Mouse (Mus musculus) ZHBTc4 (cell line): ENCODE data around the gene Klhdc2.

Source experiments
- DNase-seq: peaks from one replicate; pipeline ENCODE4 v3.0.0-alpha.2; 2011; ENCODE audit warnings: low read depth, low spot score

Klhdc2 gene

GRCm38 (mm10) chr12:69296511-69297410 is at the start of gene Klhdc2:
TSS of gene Klhdc2 (plus strand) at chr12:69296681.
- DNase-seq: peak; percentile 89

DNA sequence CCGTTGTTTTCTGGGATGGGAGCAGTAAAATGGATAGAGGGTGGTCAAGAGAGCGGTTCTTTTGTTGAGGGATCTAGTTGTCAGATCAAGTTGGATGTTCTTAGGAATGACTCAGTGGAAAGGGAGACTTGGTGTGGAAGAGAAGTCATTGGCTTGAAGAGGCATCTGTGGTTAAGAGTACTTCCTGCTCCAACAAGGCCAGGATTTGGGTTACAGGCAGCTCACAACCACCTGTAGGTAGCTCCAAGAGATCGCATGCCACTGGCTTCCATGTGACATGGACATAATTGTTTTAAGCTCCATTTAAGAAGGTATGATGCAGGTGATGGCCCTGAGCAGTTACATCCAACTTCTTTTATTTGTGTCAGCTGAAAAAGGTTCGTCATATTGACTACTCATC is 46.7 kb upstream of the Klhdc2 start:
- DNase-seq: no peak

DNA sequence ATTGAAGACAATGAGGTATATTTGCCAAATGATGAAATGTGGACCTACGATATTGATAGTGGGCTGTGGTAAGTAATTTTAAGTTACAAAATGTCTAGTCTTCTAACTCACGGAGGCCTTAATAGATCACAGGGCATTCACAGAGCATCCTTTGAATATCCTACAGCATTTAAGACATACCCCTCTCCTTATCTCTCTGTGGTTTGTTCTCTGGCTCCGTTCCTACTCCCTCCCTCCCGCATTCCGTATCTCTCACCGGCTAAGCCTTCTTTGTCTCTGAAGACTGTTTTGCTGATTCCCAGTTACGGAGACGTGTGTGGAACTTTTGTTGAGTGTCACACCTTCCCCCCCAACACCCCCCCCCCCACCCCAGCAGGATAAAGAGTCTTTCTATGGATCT is 45.7 kb upstream of the Klhdc2 start:
- no peak for DNase-seq

- DNase-seq: no peak
Observed at GRCm38 (mm10) chr12:69253806-69254205, 42.7 kb upstream of the Klhdc2 start.

GRCm38 (mm10) chr12:69257836-69258235 is 38.6 kb upstream of the Klhdc2 start:
- peak; percentile 25 for DNase-seq

GRCm38 (mm10) chr12:69262251-69262650 is 34.2 kb upstream of the Klhdc2 start:
- DNase-seq: no peak

DNA sequence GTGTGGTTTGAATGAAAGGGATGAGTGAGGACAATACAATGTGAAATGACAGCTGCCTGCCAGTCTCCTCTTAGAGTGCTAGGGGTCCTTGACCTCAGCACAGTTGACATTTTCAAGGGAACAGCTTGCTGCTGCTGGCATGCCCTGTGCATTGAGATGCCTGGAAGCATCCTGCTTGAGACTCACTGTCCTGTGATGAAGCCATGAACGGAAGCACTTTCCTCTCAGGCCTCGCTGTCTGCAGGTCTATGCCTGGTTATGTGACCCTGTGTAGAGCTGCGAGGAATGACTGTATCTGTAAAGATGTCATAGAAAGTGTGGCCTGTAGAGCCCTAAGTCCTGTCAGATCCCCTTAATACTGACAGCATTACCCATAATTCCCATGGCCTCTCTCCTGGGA is 31.4 kb upstream of the Klhdc2 start:
- no peak for DNase-seq

GRCm38 (mm10) chr12:69267956-69268632 is 28.4 kb upstream of the Klhdc2 start:
- no peak for DNase-seq

- DNase-seq: no peak
Observed at GRCm38 (mm10) chr12:69268956-69269355, 27.5 kb upstream of the Klhdc2 start.

- no peak for DNase-seq
Observed at GRCm38 (mm10) chr12:69279931-69280469, 16.5 kb upstream of the Klhdc2 start.

GRCm38 (mm10) chr12:69280915-69281314 is 15.6 kb upstream of the Klhdc2 start:
- DNase-seq: peak; percentile 16

DNA sequence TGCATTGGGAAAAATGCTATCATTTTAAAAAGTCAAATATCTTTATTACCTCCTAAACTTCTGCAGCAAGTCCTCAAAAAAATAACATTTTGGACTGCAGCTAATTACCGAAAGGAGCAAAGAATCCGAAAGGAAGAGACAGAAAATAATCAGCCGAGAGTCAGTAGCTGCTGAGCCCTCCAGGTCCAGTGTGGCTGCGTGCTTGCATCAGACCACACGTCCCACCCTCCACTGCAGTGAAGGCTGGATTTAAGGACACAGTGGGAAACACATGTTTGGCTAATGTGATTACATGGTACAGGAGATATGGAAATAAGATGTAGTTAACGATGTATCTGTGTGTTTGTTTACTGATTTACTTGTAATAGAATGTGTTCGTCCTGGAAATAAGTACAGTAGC is 13.3 kb upstream of the Klhdc2 start:
- DNase-seq: no peak

DNA sequence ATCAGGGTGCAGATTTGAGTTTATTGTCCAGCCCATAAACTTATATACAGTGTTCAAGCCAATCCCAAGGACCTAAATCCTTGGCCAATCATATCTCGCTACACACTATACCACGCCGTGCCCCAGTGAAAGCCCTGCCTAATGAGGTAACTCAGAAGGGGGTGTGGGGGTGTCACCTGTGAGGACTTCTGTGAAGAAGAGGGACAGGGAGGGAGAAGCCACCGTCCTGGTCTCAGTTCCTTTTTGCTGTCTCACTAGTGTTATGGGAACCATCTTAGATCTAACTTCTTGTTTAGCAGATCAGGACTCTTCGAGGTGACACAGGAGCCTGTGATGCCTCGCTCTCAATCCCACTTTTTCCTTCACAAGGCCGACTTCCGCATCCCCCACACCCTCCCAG is 8.9 kb upstream of the Klhdc2 start:
- no peak for DNase-seq

- DNase-seq: no peak
Observed at GRCm38 (mm10) chr12:69288699-69289098, 7.8 kb upstream of the Klhdc2 start.

DNA sequence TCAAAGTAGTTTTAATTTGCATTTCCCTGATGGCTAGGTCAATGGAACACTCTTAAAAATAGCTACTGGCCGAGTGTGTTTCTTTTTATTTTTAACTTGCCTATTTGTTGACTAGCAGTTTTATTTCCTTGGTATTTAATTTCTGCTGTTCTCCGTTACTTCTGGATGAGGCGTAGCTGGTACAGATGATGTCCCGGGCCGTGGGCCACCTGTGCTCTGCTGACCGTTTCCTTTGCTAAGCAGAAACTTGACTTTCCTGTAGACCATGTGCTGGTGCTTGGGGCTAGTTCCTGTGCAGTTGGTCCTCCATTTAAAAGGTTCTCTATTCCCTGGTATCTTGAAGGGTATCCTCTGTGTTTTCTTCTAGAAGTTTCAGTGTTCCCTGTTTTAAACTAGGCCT is 4.1 kb upstream of the Klhdc2 start:
- no peak for DNase-seq

GRCm38 (mm10) chr12:69293815-69294214 is 2.7 kb upstream of the Klhdc2 start:
- DNase-seq: no peak

DNA sequence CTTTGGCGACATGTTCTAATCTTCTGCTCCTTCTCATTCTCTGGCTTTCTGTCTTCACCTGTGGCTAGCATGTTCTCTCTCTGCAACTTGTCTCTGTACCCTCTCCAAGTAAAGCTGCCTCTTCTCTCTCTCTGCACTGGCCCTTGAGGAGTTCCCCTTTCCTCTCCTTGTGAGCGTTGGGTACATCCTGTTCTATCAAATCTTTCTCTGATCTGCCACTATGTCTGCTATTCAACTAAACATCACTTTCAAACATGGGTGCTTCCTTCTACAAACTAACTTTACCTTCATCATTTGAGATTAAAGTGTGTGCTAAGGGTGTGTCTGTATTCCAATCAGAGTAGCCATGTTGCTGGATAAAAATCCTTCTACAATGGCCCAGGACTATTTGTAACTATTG is 1.5 kb upstream of the Klhdc2 start:
- DNase-seq: no peak

- no peak for DNase-seq
Observed at GRCm38 (mm10) chr12:69295651-69296050, 830 bp upstream of the Klhdc2 start.

DNA sequence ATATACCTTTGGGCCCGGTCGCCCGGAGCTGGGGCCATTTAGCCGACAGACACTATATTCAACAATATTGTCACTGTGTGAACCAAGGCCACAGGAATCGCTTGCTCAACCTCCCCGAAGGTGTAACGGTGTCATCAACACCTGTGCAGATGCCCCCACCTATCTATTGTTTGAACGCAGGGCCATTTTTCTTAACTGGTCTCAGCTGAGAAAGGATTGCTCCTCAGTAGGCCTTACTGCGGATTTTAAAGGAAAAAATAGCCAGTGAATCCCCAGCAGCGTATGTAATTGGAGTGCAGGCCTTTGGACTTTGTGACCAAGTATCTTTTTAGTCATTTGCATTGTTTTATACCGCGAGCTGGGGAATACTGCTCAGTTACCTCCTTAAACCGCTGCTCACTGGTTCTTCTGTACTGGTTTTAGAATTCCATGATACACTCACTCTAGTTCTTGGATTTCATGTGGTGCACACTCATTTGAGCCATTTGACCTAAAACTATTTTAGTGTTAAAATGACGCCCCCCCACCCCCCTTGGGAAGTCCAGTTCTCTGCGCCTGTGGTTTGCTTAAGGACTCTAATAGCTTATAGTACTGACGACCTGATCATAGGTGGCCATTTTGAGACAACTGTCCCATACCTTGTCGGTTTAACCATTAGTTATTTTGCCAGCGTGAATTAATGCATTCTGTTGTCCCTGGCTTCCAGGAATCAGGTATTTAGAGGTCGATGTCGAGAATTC is 1.1 kb downstream of the Klhdc2 start:
- DNase-seq: no peak

- DNase-seq: no peak
Observed at GRCm38 (mm10) chr12:69298281-69298680, 1.8 kb downstream of the Klhdc2 start.

DNA sequence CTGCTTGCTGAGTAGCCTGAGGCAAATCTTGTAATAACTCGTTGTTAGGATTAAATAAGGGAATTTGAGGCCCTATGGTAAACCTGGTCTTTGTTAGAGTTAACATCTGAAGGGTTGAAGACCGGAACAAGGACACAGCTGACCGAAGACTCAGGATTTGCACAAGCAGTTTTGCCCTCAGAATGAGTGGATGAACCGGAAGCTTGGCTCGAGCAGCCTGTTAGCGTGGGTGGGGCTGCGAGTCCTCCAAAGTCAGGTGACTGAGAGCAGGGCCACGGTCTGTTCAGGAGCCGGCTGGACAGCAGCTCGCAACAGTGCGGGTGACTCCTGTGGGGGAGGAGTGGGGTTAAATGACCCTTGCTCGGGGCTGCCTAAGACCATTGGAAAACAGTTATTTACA is 2.8 kb downstream of the Klhdc2 start:
- peak; percentile 28 for DNase-seq

DNA sequence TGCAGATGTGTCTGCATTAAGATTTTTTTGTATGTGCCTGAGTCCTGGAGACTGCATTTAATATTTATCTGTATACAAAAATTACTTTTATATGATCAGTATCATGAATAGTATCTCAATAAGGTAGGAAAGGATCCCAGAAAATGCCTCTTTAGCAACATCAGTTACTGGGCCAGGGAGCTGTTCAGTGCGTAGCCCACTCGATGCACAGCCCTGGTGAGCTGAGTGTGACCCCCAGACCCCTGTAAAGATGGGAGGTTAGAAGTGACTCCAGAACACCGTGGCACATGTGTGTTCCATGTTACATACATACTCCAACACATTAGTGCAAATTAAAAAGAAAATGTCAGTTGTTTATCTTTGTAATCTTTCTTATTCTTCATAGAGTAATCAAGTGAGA is 3.4 kb downstream of the Klhdc2 start:
- DNase-seq: no peak
